Mouse (Mus musculus) midbrain, postnatal 0 days (tissue): ENCODE measurements around the gene Grid2. TPM values are rescaled to one million over a fixed set of nuclear protein-coding genes. Genes with fewer than 3 reads are reported as not detected.

Source experiments
- ATAC-seq: fragments of 200-750 bp; cut with Nextera tagmentation; 2 replicates; pipeline ENCODE4 v1.8.0; 2017; ENCODE audit warnings: moderate number of reproducible peaks, mild to moderate bottlenecking, moderate TSS enrichment, moderate library complexity; ENCODE audit not compliant: low FRiP score
- DNase-seq: peaks from one replicate; pipeline ENCODE4 v3.0.0-alpha.2; 2015; ENCODE audit warnings: low spot score
- H3K27ac ChIP-seq: fragments of 300-500 bp; sonication (generic); 2 replicates; pipeline ENCODE4 v1.5.1; 2014; ENCODE audit warnings: low read depth, mild to moderate bottlenecking, low read length, mixed read lengths
- H3K27me3 ChIP-seq: fragments of 300-500 bp; sonication (generic); 2 replicates; pipeline ENCODE4 v1.6.1; 2014; ENCODE audit warnings: low read length, control low read depth, mixed read lengths; ENCODE audit not compliant: insufficient read depth
- H3K36me3 ChIP-seq: fragments of 300-500 bp; sonication (generic); 2 replicates; pipeline ENCODE4 v1.6.1; 2014; ENCODE audit warnings: low read length, control low read depth, mixed read lengths; ENCODE audit not compliant: insufficient read depth
- H3K4me1 ChIP-seq: fragments of 300-500 bp; sonication (generic); 2 replicates; pipeline ENCODE4 v1.6.1; 2014; ENCODE audit warnings: mild to moderate bottlenecking, control low read depth, antibody characterized with exemption, low read length, mixed read lengths; ENCODE audit not compliant: insufficient read depth
- H3K4me2 ChIP-seq: fragments of 300-500 bp; sonication (generic); 2 replicates; pipeline ENCODE4 v1.6.1; 2014; ENCODE audit warnings: low read depth, mild to moderate bottlenecking, low read length, mixed read lengths; ENCODE audit not compliant: poor library complexity, severe bottlenecking
- H3K4me3 ChIP-seq: fragments of 300-500 bp; sonication (generic); 2 replicates; pipeline ENCODE4 v1.5.1; 2014; ENCODE audit warnings: low read depth, mild to moderate bottlenecking, low read length, moderate library complexity
- H3K9ac ChIP-seq: fragments of 300-500 bp; sonication (generic); replicated peaks from 2 replicates; pipeline ENCODE4 v1.6.1; 2014; ENCODE audit warnings: mild to moderate bottlenecking, low read length, moderate library complexity, mixed read lengths; ENCODE audit not compliant: poor library complexity, severe bottlenecking
- H3K9me3 ChIP-seq: fragments of 300-500 bp; sonication (generic); 2 replicates; pipeline ENCODE4 v1.6.1; 2016; ENCODE audit warnings: low read length, control low read depth
- CTCF ChIP-seq: IDR thresholded peaks from 2 replicates; pipeline ENCODE4 v1.5.1; 2016; ENCODE audit warnings: antibody characterized with exemption, mild to moderate bottlenecking
- WGBS: fragments of 180-500 bp; shearing (Covaris S2); extraction: QIAGEN DNeasy Blood & Tissue Kit; methylation state at CpG from one replicate; pipeline ENCODE4 v1.1.7; 2014; 5-methylcytosine and 5-hydroxymethylcytosine counted together
- polyA plus RNA-seq: library from polyadenylated mRNA; unstranded; fragments of >200 nt; fragmentation: Nextera tagmentation; extraction: Ambion mirVana; gene quantifications from 2 replicates; pipeline ENCODE4 v1.2.1, GENCODE M21; 2015
- total RNA-seq: library from RNA; depleted of rRNA; stranded (reverse); fragments of >200 nt; gene quantifications from 2 replicates; pipeline ENCODE4 v1.2.3, GENCODE M21; 2014

Gene Grid2
- total and polyA plus RNA-seq, 2 experiments from 2014 or later, result 15.3 to 44.8 TPM

GRCm38 (mm10) chr6:64245951-64246350 is 990.3 kb downstream of the Grid2 start:
- Histone ChIP-seq H3K4me1 (no peaks in the 10 kb centered on the region), H3K4me2 (no peak overlapping the region), H3K9ac (no peak overlapping the region), H3K36me3 (no peaks in the 10 kb centered on the region), H3K9me3 (no peaks in the 10 kb centered on the region), H3K27ac (no peak overlapping the region), H3K4me3 (no peak overlapping the region), H3K27me3 (no peaks in the 10 kb centered on the region)
- ATAC-seq, result no peak
- no peak for DNase-seq
- 81% methylated on average over 1 of the region's 1 CpGs for WGBS
- no peak for TF ChIP-seq CTCF

GRCm38 (mm10) chr6:64251041-64251440 is 995.4 kb downstream of the Grid2 start:
- 79% methylated on average over 1 of the region's 1 CpGs for WGBS
- no peak for DNase-seq

GRCm38 (mm10) chr6:64263517-64263916 is 1007.8 kb downstream of the Grid2 start:
- ATAC-seq, result no peak
- TF ChIP-seq CTCF, result no peak
- no peak overlapping the region for H3K4me2 ChIP-seq
- H3K4me3 ChIP-seq, result no peak overlapping the region
- no peak overlapping the region for H3K27ac ChIP-seq
- 95% methylated on average over 4 of the region's 4 CpGs for whole genome bisulfite sequencing
- H3K36me3 ChIP-seq, result no peaks in the 10 kb centered on the region
- no peaks in the 10 kb centered on the region for H3K4me1 ChIP-seq
- H3K9me3 ChIP-seq, result no peaks in the 10 kb centered on the region
- H3K9ac ChIP-seq, result no peak overlapping the region
- no peak for DNase-seq
- no peaks in the 10 kb centered on the region for H3K27me3 ChIP-seq

More at GRCm38 (mm10) chr6:64251041-64251440, 995.4 kb downstream of the Grid2 start:
- H3K4me1 ChIP-seq, result no peaks in the 10 kb centered on the region
- no peak overlapping the region for H3K27ac ChIP-seq
- H3K36me3 ChIP-seq, result no peaks in the 10 kb centered on the region
- no peak overlapping the region for H3K4me2 ChIP-seq
- no peak for TF ChIP-seq CTCF
- H3K9me3 ChIP-seq, result no peaks in the 10 kb centered on the region
- H3K9ac ChIP-seq, result no peak overlapping the region
- no peak overlapping the region for H3K4me3 ChIP-seq
- no peaks in the 10 kb centered on the region for H3K27me3 ChIP-seq
- no peak for ATAC-seq

- Histone ChIP-seq H3K4me1 (no peaks in the 10 kb centered on the region), H3K27ac (no peak overlapping the region), H3K36me3 (no peaks in the 10 kb centered on the region), H3K4me2 (no peak overlapping the region), H3K4me3 (no peak overlapping the region), H3K9ac (no peak overlapping the region), H3K27me3 (no peaks in the 10 kb centered on the region), H3K9me3 (no peaks in the 10 kb centered on the region)
- WGBS, result 92% methylated on average over 2 of the region's 2 CpGs
- TF ChIP-seq CTCF, result no peak
- DNase-seq (no peak), ATAC-seq (no peak)
Observed at GRCm38 (mm10) chr6:64264224-64264623, 1008.5 kb downstream of the Grid2 start.

- DNase-seq (peak; percentile 17), ATAC-seq (no peak)
- 61% methylated on average over 2 of the region's 2 CpGs for WGBS
- H3K27me3 ChIP-seq, result no peaks in the 10 kb centered on the region
- no peak overlapping the region for H3K4me3 ChIP-seq
- H3K4me2 ChIP-seq, result no peak overlapping the region
- H3K4me1 ChIP-seq, result no peaks in the 10 kb centered on the region
- no peak for TF ChIP-seq CTCF
- H3K36me3 ChIP-seq, result no peaks in the 10 kb centered on the region
- no peak overlapping the region for H3K27ac ChIP-seq
- H3K9me3 ChIP-seq, result no peaks in the 10 kb centered on the region
- H3K9ac ChIP-seq, result no peak overlapping the region
Observed at GRCm38 (mm10) chr6:64274319-64275114, 1018.8 kb downstream of the Grid2 start.

- Histone ChIP-seq H3K9ac (no peak overlapping the region), H3K27ac (no peak overlapping the region), H3K27me3 (no peaks in the 10 kb centered on the region), H3K4me1 (no peaks in the 10 kb centered on the region), H3K9me3 (no peaks in the 10 kb centered on the region), H3K4me3 (no peak overlapping the region), H3K4me2 (no peak overlapping the region), H3K36me3 (no peaks in the 10 kb centered on the region)
- no peak for DNase-seq
- WGBS, result 91% methylated on average over 2 of the region's 2 CpGs
- no peak for ATAC-seq
- no peak for TF ChIP-seq CTCF
Observed at GRCm38 (mm10) chr6:64279927-64280326, 1024.3 kb downstream of the Grid2 start.
